Mouse (Mus musculus) midbrain, embryonic 14.5 days (tissue): Measurements from ENCODE around the gene Tmc4. TPM values are rescaled to one million over a fixed set of nuclear protein-coding genes. Genes with fewer than 3 reads are reported as not detected.
"Not testable (repeated sequence)": the region's sequence is repeated elsewhere in the genome, so short reads cannot be mapped to it uniquely, and the experiment has no call there.

ENCODE experiments used
- ATAC-seq: fragments of 200-750 bp; cut with Nextera tagmentation; 2 replicates; pipeline ENCODE4 v1.8.0; 2017; ENCODE audit warnings: moderate number of reproducible peaks, moderate library complexity; ENCODE audit not compliant: low FRiP score, low TSS enrichment
- DNase-seq: peaks from one replicate; pipeline ENCODE4 v3.0.0-alpha.2; 2015
- H3K27ac ChIP-seq: fragments of 300-500 bp; sonication (generic); replicated peaks from 2 replicates; pipeline ENCODE4 v1.5.1; 2014; ENCODE audit warnings: mild to moderate bottlenecking, low read depth, low read length, moderate library complexity
- H3K27me3 ChIP-seq: fragments of 300-500 bp; sonication (generic); 2 replicates; pipeline ENCODE4 v1.6.1; 2014; ENCODE audit warnings: low read length, control low read depth, mixed read lengths; ENCODE audit not compliant: control insufficient read depth, insufficient read depth
- H3K36me3 ChIP-seq: fragments of 300-500 bp; sonication (generic); 2 replicates; pipeline ENCODE4 v1.6.1; 2014; ENCODE audit warnings: low read length, control low read depth; ENCODE audit not compliant: control insufficient read depth, insufficient read depth
- H3K4me1 ChIP-seq: fragments of 300-500 bp; sonication (generic); 2 replicates; pipeline ENCODE4 v1.6.1; 2014; ENCODE audit warnings: mild to moderate bottlenecking, antibody characterized with exemption, low read length, control low read depth; ENCODE audit not compliant: control insufficient read depth, insufficient read depth
- H3K4me2 ChIP-seq: fragments of 300-500 bp; sonication (generic); 2 replicates; pipeline ENCODE4 v1.6.1; 2014; ENCODE audit warnings: mild to moderate bottlenecking, low read length, moderate library complexity
- H3K4me3 ChIP-seq: fragments of 300-500 bp; sonication (generic); replicated peaks from 2 replicates; pipeline ENCODE4 v1.5.1; 2014; ENCODE audit warnings: low read depth, low read length
- H3K9ac ChIP-seq: fragments of 300-500 bp; sonication (generic); replicated peaks from 2 replicates; pipeline ENCODE4 v1.6.1; 2014; ENCODE audit warnings: mild to moderate bottlenecking, low read length, moderate library complexity
- H3K9me3 ChIP-seq: fragments of 300-500 bp; sonication (generic); 2 replicates; pipeline ENCODE4 v1.6.1; 2016; ENCODE audit warnings: low read length, control low read depth, mixed read lengths; ENCODE audit not compliant: control insufficient read depth
- WGBS: fragments of 180-500 bp; shearing (Covaris S2); extraction: QIAGEN DNeasy Blood & Tissue Kit; methylation state at CpG from one replicate; pipeline ENCODE4 v1.1.7; 2014; 5-methylcytosine and 5-hydroxymethylcytosine counted together
- polyA plus RNA-seq: library from polyadenylated mRNA; unstranded; fragments of >200 nt; fragmentation: Nextera tagmentation; extraction: Ambion mirVana; gene quantifications from 2 replicates; pipeline ENCODE4 v1.2.1, GENCODE M21; 2014

Tmc4 gene
- polyA plus RNA-seq, 1 experiment from 2014 or later, result 3.0 TPM

DNA sequence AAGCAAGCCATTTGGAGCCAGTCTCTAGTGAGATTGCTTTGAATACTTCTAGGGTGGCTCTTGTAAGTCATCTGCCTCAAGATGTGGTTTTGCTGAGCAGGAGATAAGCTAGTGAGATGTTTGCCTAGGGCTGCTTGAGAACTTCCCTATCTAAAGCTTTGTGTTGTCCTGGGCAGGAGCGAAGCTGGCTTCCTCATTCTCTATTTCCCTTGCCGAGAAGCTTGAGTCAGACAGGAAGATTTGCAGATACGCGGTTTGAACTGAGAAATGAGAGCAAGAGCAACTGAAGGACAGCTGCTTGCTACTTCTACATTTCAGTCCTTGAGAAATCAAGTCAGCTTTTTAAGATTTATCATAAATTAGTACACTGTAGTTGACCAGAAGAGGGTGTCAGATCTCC, 29.7 kb upstream of the Tmc4 start:
- Histone ChIP-seq H3K4me2 (peak overlapping the region; percentile 95; the same call in 1 of the 2 replicates), H3K4me1 (peaks cover 13% of the 10 kb centered on the region), H3K27ac (no peak overlapping the region), H3K9me3 (no peaks in the 10 kb centered on the region), H3K9ac (0 out of 2 replicates have a peak overlapping the region, but pooled peaks have one; percentile 12), H3K4me3 (no peak overlapping the region), H3K27me3 (no peaks in the 10 kb centered on the region), H3K36me3 (peaks cover 32% of the 10 kb centered on the region)
- DNase-seq (no peak), ATAC-seq (no peak)
- 60% methylated on average over 4 of the region's 4 CpGs for WGBS

DNA sequence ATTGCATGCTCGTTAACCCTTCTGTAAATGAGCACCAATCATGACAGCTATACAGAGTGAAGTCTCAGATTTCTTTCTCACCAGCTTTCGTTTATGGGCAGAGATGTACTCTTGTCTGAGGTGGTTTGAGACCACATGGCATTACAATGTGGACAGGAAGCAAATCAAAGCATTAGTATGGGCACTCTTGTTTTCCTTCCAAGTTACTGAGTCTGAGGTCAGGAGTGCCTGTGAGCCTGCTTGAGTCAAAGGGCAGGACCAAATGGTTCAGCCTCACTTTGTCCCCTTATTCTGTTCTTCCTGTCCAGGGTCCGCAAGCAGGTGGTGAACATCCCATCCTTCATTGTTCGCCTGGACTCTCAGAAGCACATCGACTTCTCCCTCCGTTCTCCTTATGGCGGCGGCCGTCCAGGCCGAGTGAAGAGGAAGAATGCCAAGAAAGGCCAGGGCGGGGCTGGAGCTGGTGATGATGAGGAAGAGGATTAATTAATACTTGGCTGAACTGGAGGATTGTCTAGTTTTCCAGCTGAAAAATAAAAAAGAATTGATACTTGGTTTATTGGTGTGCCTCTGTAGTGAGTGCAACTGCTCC, 29.1 kb upstream of the Tmc4 start:
- Histone ChIP-seq H3K4me3 (peak overlapping the region; percentile 84), H3K36me3 (peaks cover 34% of the 10 kb centered on the region), H3K27ac (no peak overlapping the region), H3K4me1 (peaks cover 13% of the 10 kb centered on the region), H3K27me3 (no peaks in the 10 kb centered on the region), H3K4me2 (peak overlapping the region; percentile 95), H3K9me3 (no peaks in the 10 kb centered on the region), H3K9ac (peak overlapping the region; percentile 80; the same call in 1 of the 2 replicates)
- 58% methylated on average over 11 of the region's 11 CpGs for WGBS
- ATAC-seq (no peak), DNase-seq (no peak)

DNA sequence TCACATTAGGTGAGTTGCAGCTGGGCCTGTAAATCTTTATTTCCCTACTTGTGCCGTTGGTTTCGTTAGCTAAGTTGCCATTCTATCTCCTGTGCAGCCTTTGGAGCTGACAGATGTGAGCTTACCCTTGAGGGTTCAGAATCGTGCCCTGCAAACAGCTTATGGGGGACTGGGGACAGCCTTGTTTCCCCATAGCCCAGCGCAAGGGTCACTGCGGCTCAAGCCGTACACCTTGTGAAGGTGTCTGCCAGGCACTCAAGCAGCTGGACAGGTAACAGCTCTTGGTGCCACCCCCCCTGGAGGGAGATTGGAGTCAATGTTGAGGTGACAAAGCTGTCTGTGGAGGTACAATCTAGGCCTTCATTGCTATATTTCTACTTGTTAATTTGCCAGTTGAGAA, 28.6 kb upstream of the Tmc4 start:
- peaks cover 39% of the 10 kb centered on the region for H3K36me3 ChIP-seq
- H3K27ac ChIP-seq, result 0 out of 2 replicates have a peak overlapping the region, but pooled peaks have one; percentile 32
- DNase-seq (no peak), ATAC-seq (no peak)
- H3K4me3 ChIP-seq, result peak overlapping the region; percentile 84
- no peaks in the 10 kb centered on the region for H3K27me3 ChIP-seq
- H3K4me2 ChIP-seq, result peak overlapping the region; percentile 95
- H3K4me1 ChIP-seq, result peaks cover 13% of the 10 kb centered on the region
- H3K9me3 ChIP-seq, result no peaks in the 10 kb centered on the region
- H3K9ac ChIP-seq, result peak overlapping the region; percentile 80; the same call in 1 of the 2 replicates
- WGBS, result 41% methylated on average over 6 of the region's 6 CpGs

DNA sequence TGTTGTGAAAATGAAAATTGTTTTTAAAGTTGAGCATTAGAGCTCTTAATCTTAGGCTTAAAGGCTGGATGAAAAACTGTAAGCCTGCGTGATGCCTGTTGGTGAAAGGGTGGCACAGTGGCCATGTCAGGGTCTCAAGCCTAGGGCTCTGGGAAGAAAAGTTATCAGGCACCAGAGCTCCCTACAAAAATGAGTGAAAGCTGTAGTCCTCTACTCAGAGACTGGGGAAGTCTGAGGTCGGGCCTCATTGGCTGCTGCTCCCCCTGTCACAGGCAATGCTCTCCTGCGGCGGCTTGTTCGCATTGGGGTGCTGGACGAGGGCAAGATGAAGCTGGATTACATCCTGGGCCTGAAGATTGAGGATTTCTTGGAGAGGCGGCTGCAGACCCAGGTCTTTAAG, 28.1 kb upstream of the Tmc4 start:
- not testable (repeated sequence) for H3K9me3 ChIP-seq, H3K27me3 ChIP-seq, H3K27ac ChIP-seq, ATAC-seq, DNase-seq
- WGBS, result 3% methylated on average over 6 of the region's 7 CpGs
- Histone ChIP-seq H3K36me3 (peaks cover 43% of the 10 kb centered on the region), H3K4me1 (peaks cover 13% of the 10 kb centered on the region), H3K9ac (peak overlapping the region; percentile 80), H3K4me3 (peak overlapping the region; percentile 84), H3K4me2 (peak overlapping the region; percentile 95)

DNA sequence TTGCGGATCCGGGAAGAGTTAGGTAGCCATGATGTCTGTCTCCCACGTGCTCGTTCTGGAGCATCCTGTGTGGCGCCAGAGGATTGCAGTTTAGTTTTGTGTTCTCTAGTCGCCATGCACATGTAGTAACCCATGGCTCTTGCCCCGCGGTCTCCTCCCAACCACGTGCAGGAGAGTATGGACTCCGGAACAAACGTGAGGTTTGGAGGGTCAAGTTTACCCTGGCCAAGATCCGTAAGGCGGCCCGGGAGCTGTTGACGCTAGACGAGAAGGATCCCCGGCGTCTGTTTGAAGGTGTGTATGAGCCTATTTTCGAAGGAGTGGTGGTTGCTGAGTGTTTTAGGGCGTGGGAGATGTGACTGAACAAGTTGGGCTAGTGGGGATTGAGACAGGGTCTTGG, 27.1 kb upstream of the Tmc4 start:
- H3K36me3 ChIP-seq, result peaks cover 51% of the 10 kb centered on the region
- peak overlapping the region; percentile 84 for H3K4me3 ChIP-seq
- ATAC-seq (peak; percentile 29), DNase-seq (no peak)
- H3K27ac ChIP-seq, result peak overlapping the region; percentile 95
- no peaks in the 10 kb centered on the region for H3K27me3 ChIP-seq
- under 1% methylated on average over 20 of the region's 20 CpGs for WGBS
- H3K4me2 ChIP-seq, result peak overlapping the region; percentile 95
- H3K9me3 ChIP-seq, result no peaks in the 10 kb centered on the region
- peak overlapping the region; percentile 80 for H3K9ac ChIP-seq
- H3K4me1 ChIP-seq, result peaks cover 13% of the 10 kb centered on the region

DNA sequence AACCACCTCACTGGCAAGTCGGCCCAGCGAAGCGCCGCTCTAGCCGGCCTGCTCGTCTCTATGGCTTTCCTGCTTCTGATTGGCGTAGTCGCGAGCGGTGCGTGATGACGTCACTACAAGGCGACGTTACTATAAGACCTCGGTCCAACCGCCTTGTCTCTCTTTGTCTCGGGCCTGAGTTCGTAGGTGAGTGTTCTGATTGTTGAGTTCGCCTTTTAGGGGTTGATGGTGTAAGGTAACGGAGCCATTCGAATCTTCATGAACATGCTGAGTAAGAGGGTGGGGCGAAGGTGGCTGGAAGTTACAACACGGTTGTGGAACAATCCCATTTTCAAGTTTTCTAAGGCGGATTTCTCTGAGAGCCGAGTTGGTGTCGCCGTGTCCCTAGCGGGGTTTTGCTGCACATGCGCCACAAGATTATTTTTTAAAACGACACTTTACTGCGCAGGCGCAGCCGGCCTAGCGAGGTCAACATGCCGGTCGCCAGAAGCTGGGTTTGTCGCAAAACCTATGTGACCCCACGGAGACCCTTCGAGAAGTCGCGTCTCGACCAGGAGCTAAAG, 26.6 kb upstream of the Tmc4 start, which contains the start of gene Rps9:
Gene Rps9 (plus strand): TSS at position 115 of the 563 bp plus-strand sequence.
- H3K27me3 ChIP-seq, result no peaks in the 10 kb centered on the region
- ATAC-seq, result peak; percentile 95

DNA sequence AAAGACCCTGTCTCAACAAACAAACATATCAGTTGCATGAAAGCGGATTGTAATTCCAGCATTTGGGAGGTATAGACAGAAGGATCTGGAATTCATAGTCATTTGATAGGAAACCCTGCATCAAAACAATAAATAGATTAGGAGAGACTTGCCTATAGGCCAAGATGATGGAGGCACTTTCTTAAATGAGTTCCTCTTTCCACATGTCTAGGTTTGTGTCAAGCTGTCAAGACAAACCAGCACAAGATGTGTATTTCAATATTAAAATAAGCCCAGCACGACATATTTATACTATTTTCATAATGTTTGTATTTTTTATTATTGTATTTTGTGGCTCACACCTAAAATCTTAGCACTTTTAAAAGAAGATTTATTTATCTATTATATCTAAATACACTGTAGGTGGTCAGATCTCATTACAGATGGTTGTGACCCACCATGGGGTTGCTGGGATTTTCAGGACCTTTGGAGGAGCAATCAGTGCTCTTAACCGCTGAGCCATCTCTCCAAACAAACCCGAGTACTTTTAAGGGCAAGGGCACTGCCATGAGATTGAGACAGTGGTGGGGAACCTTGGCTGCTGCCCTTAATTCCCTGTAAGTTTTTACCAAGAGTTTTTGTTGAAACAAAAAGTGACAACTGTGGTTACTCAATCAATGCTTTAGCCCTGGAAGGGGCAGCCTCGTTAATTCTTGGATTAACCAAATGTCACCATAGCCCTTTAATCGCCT, 26.0 kb upstream of the Tmc4 start:
- DNase-seq (no peak), ATAC-seq (peak; percentile 47)
- Histone ChIP-seq H3K27me3 (no peaks in the 10 kb centered on the region), H3K9me3 (no peaks in the 10 kb centered on the region), H3K9ac (peak overlapping the region; percentile 80), H3K4me3 (peak overlapping the region; percentile 84), H3K4me2 (peak overlapping the region; percentile 95), H3K27ac (peak overlapping the region; percentile 95), H3K36me3 (peaks cover 58% of the 10 kb centered on the region), H3K4me1 (peaks cover 13% of the 10 kb centered on the region)
- WGBS, result 18% methylated on average over 6 of the region's 6 CpGs

More for the DNA sequence above, 26.6 kb upstream of the Tmc4 start, which contains the start of gene Rps9:
- Histone ChIP-seq H3K36me3 (peaks cover 54% of the 10 kb centered on the region), H3K4me2 (peak within 1 kb of the TSS; percentile 95), H3K27ac (peak within 1 kb of the TSS; percentile 95), H3K9me3 (no peaks in the 10 kb centered on the region), H3K4me1 (peaks cover 13% of the 10 kb centered on the region), H3K9ac (peak within 1 kb of the TSS; percentile 80), H3K4me3 (peak within 1 kb of the TSS; percentile 84)
- DNase-seq, result peak; percentile 99
- 2% methylated on average over 42 of the region's 42 CpGs for WGBS

DNA sequence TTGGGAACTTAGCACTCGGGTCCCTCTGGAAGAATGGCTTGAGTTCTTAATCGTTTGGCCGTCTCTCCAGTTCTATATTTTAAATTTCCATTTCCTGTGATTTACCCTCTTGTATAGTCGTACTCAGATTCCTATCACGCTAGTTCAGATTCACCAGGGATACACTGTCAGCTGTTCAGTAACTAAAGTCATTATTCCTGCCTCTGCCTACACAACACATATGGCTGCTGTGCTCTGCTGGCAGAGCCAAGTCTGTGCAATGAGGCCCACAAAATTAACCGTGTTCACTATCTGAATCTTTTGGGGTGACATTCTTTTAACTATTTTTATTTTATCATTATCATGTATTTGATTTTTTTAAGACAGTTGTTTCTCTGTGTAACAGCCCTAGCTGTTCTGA, 21.1 kb upstream of the Tmc4 start:
- H3K9ac ChIP-seq, result no peak overlapping the region
- ATAC-seq, result no peak
- H3K4me3 ChIP-seq, result no peak overlapping the region
- 95% methylated on average over 6 of the region's 6 CpGs for WGBS
- no peak for DNase-seq
- no peak overlapping the region for H3K27ac ChIP-seq
- no peaks in the 10 kb centered on the region for H3K9me3 ChIP-seq
- no peak overlapping the region for H3K4me2 ChIP-seq
- H3K4me1 ChIP-seq, result peaks cover 10% of the 10 kb centered on the region
- H3K27me3 ChIP-seq, result no peaks in the 10 kb centered on the region
- peaks cover 49% of the 10 kb centered on the region for H3K36me3 ChIP-seq
